Mouse (Mus musculus) gonadal fat pad, adult 2 months (tissue): ENCODE data around the gene Ddx46. TPM values are rescaled to one million over a fixed set of nuclear protein-coding genes. Genes with fewer than 3 reads are reported as not detected.
A peak's percentile ranks its signal among the peaks of the same experiment; 100 is the strongest.
"Not testable (repeated sequence)": the region's sequence is repeated elsewhere in the genome, so short reads cannot be mapped to it uniquely, and the experiment has no call there.

Experiments used
- DNase-seq: peaks from one replicate; pipeline ENCODE4 v3.0.0-alpha.2; 2012; ENCODE audit warnings: low read depth
- polyA plus RNA-seq: library from polyadenylated mRNA; depleted of rRNA; stranded (reverse); fragments of >200 nt; gene quantifications from 2 replicates; pipeline ENCODE4 v1.2.3, GENCODE M21; 2012; rRNA removed

The Ddx46 gene
- polyA plus RNA-seq, result 13.6 and 13.9 TPM in 2 replicates

DNA sequence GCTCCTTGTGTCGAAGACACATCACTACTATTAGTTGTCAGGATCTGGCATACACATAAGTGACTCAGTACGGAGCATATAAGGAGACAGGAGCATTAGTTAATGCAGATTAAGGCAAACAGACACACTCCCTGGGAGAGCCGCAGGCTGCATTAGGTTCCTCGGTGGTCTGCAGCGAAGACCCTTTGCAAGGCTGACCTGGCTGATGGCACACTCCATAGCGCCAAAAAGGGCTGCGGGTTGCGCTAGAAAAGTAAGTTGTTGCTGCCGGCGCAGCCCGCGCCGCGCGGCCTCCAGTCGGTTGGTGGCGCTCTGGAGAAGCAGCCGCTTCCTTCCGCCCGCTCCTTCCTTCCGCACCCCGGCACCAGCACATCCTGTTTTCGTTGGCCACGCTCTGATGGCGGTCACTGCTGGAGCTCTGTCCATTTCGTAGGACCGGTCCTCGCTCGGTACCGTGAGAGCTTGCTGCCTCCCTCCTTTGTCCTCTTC, at the start of gene Ddx46:
TSS of gene Ddx46 (plus strand) at position 389 of the 489 bp plus-strand sequence.
- DNase-seq, result no peak

DNA sequence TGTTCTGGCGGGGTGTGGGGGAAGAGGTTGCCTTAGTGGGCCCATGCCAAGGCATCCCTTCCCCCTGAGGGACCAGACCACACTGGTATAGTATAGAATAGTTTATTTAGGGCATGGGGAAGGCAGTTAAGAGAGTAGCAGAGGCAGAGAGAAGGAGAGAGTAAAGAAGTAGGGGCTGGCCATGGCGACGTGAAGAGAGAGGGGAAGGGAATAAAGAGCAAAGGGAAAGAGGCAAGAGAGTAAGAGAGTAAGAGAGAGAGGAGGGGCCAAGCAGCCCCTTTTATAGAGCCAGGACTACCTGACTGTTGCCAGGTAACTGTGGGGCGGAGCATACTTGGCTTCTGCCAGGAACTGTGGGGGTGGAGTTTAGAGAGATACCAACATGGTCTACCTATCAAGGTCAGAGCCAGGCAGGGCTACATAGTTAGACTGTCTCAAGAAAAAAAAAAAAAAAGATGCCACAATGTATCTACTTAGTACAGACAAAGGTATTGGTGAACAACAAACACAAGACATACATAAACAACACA, 42.8 kb upstream of the Ddx46 start:
- DNase-seq, result no peak

GRCm38 (mm10) chr13:55592512-55593253, 42.1 kb upstream of the Ddx46 start:
- DNase-seq, result no peak

DNA sequence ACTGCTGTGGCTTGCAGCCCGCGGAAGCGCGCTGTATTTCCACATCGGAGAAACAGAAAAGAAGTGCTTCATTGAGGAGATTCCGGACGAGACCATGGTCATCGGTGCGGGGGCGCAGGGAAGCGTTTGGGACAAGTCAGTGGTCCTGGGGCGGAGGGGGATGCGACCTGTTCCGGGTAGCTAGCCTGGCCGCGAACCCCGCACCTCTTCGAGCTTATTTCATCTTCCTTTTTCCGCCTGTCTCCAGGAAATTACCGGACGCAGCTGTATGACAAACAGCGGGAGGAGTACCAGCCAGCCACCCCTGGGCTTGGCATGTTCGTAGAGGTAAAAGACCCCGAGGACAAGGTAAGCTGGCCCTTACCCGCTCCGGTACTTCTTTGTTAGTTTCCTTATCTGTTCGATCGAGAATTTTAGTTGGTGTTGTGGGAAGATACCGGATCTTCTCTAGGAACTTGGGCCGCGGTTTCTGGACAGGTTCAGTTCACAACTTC, 41.5 kb upstream of the Ddx46 start:
- DNase-seq, result no peak

- DNase-seq, result no peak
Measured at GRCm38 (mm10) chr13:55595375-55595774, 39.5 kb upstream of the Ddx46 start.

DNA sequence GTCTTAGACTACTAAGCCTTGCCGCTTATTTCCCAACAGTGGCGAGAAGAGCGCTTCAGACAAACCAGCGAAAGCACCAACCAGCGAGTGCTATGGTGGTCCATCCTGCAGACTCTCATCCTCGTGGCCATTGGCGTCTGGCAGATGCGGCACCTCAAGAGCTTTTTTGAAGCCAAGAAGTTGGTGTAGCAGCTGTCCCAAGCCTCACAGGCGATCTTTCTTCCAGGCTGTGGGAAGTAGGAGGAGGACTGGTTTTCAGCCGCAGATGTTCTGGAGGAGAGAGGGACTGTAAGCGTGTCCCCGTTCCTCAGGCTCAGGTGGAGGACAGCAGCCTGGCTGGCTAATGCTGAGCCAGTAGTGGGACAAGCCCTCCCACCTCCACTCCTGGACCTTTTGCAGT, 38.0 kb upstream of the Ddx46 start:
- no peak for DNase-seq

GRCm38 (mm10) chr13:55599566-55600540, 35.0 kb upstream of the Ddx46 start, which contains the start of gene B4galt7:
Gene B4galt7, plus strand, starts transcription at chr13:55599896.
- DNase-seq, result no peak

DNA sequence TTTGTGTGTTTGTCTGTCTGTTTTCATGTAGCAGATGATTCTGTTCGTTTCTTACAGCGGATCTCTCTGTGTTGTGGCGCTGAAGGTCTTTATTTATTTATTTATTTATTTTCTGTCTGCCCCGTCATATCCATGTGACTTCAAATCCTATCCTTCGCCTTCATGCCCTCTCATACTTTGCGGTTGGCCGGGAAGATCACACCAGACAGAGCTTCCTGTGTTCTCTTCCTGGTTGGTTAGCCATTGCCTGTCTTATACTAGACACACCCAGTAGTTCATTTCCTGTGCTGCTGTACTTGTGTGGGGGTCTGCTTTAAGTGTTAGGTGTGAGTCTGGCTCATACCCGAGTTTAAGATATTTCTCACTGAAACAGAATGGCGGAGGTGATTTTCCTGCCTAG, 34.2 kb upstream of the Ddx46 start:
- DNase-seq, result no peak

DNA sequence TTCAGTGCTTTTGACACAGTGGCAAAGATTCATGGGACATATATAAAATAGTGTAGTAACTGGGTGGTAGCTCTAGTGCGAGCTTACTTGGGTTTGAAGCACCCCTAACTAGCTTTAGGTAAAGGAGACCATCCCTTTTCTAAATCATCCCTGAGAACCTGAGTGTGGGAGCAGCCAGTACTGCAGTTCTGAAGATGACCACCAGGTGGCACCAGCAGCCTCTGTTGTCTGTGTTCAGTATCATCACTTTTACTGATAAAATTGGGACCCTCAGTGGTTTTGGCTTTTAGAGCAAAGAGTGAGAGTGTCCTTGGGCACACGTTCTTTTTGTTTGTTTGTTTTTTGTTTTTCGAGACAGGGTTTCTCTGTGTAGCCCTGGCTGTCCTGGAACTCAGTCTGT, 33.2 kb upstream of the Ddx46 start:
- no peak for DNase-seq

- no peak for DNase-seq
Measured at GRCm38 (mm10) chr13:55604606-55605005, 30.2 kb upstream of the Ddx46 start.

- DNase-seq, result no peak
Measured at GRCm38 (mm10) chr13:55606899-55607623, 27.8 kb upstream of the Ddx46 start.

GRCm38 (mm10) chr13:55607624-55608006, 27.2 kb upstream of the Ddx46 start:
- no peak for DNase-seq

GRCm38 (mm10) chr13:55611996-55612395, 22.8 kb upstream of the Ddx46 start:
- DNase-seq, result no peak

- no peak for DNase-seq
Measured at GRCm38 (mm10) chr13:55613471-55613870, 21.4 kb upstream of the Ddx46 start.

GRCm38 (mm10) chr13:55619328-55619727, 15.5 kb upstream of the Ddx46 start:
- no peak for DNase-seq

GRCm38 (mm10) chr13:55620275-55620674, 14.6 kb upstream of the Ddx46 start:
- no peak for DNase-seq

DNA sequence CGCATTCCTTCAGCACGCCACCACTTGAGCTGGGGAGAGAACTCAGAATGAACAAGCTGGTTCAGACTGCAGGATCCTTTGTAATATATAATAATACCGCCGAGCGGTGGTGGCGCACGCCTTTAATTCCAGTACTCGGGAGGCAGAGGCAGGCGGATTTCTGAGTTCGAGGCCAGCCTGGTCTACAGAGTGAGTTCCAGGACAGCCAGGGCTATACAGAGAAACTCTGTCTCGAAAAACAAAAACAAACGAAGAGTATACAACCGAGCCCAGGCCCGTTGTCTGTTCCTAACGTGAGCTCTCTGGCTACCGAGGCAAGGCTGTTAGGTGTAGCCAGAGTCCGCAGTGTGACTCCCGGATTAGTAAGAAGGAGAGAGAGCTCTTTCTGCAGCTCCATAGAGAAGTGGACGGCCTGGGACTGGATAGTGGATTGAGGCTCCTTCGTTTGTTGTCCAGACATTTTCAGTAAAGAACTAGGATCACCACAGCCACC, 12.6 kb upstream of the Ddx46 start:
- DNase-seq, result not testable (repeated sequence)

GRCm38 (mm10) chr13:55622649-55623541, 11.9 kb upstream of the Ddx46 start, which contains the start of gene Caml:
Gene Caml, plus strand, starts transcription at chr13:55623005.
- peak; percentile 76 for DNase-seq

- no peak for DNase-seq
Measured at GRCm38 (mm10) chr13:55635146-55635571, 332 bp downstream of the Ddx46 start.
